Comparison of ENCODE assay signal across 1 mouse cellular context in the genomic region with DNA sequence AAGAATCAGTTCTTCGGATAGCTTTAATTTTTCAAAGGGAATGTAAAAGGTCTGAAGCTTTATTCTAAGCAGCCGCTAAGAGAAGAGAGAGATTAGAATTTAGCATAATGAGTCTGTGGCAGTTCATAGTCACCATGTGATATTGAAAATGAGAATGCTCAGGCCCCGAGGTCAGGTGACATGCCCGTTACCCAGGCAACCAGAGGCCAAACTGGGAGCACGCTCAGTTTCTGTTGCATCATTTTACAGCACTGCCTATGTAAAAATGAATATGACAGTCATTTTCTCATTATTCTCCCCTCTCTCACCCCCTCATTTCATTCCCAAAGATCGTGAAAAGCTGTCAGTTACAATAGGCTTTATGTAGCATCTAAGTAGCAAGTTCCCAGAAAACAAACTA.
A peak's percentile ranks its signal among the peaks of the same experiment; 100 is the strongest.
TF ChIP-seq lines count a peak whose summit lies in the region.

No protein-coding gene starts in this region.

TF ChIP-seq in CH12.LX, 34 proteins besides CTCF, POLR2A, EP300 and RAD21 (continued from another document):
- TF ChIP-seq CHD2 (IDR thresholded peaks at IDR 0.05; ENCODE audit: low read length), result no peak
- no peak for TF ChIP-seq ZC3H11A (IDR thresholded peaks at IDR 0.05; ENCODE audit: low read depth, low read length)
- peak; percentile 33; the same call in 1 of the 2 replicates for TF ChIP-seq HCFC1 (IDR thresholded peaks at IDR 0.05; ENCODE audit: low read depth, low read length)
- peak; percentile 79 for TF ChIP-seq USF2 (conservative IDR thresholded peaks at IDR 0.05; ENCODE audit: low read depth, low read length)
- TF ChIP-seq UBTF (IDR thresholded peaks at IDR 0.05; ENCODE audit: low read depth, low read length), result no peak
- TF ChIP-seq E2F4 (IDR thresholded peaks at IDR 0.05; ENCODE audit: insufficient replicate concordance, low read depth, low read length), result no peak
- peak; percentile 79; the same call in 1 of the 2 replicates for TF ChIP-seq MYC (IDR thresholded peaks at IDR 0.05; ENCODE audit: low read depth, low read length)
- TF ChIP-seq MEF2A (IDR thresholded peaks at IDR 0.05; ENCODE audit: borderline replicate concordance, low read depth, low read length), result no peak
